Mouse (Mus musculus): ENCODE measurements around the gene Rapgef1.

DNA sequence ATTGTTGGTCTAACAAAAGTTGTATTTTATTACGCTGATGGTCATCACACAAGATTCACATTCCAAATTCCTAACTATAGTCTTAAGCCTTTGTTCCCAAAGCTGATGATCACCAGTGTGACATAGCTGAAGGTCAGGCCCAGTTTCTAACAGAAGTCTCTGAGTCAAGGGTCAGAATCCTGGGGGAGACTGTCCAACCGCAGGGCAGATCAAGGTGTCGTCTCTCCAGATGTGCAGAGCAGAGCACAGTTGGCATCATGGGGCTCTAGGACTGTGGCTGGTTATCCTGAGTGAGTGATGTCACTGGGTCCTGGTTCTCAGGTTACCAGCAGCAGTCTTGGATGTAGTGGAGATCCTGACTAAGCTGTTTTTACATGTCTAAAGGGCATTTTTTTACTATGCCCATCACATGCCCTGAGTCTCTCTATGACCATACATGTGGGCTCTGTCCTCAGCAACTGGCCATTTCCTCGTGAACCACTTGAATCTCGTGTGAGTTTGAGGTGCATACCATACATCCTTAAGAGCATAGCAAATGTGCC lies 16.5 kb downstream of the Rapgef1 start:
- TF ChIP-seq TAL1 (IDR thresholded peaks at IDR 0.05; ENCODE audit: low read length) (no peak), GATA1 (IDR thresholded peaks at IDR 0.05; ENCODE audit: low read length) (no peak)
